Mouse (Mus musculus) inflammation-experienced regulatory T-cells, adult 6 months (primary cell): ENCODE data around the gene Gm48552. TPM values are rescaled to one million over a fixed set of nuclear protein-coding genes. Genes with fewer than 3 reads are reported as not detected.
A peak's percentile ranks its signal among the peaks of the same experiment; 100 is the strongest.

Experiments used
- ATAC-seq: one replicate; pipeline ENCODE4 v1.8.0; 2017
- polyA plus RNA-seq, 3 experiments: library from polyadenylated mRNA; unstranded; fragments of 100-300 nt; shearing (Covaris generic); gene quantifications; one replicate each; pipeline ENCODE4 v1.2.1; 2017

Gene Gm48552
- polyA plus RNA-seq, 3 experiments from 2014 or later: 3.1 TPM; not detected in 2

DNA sequence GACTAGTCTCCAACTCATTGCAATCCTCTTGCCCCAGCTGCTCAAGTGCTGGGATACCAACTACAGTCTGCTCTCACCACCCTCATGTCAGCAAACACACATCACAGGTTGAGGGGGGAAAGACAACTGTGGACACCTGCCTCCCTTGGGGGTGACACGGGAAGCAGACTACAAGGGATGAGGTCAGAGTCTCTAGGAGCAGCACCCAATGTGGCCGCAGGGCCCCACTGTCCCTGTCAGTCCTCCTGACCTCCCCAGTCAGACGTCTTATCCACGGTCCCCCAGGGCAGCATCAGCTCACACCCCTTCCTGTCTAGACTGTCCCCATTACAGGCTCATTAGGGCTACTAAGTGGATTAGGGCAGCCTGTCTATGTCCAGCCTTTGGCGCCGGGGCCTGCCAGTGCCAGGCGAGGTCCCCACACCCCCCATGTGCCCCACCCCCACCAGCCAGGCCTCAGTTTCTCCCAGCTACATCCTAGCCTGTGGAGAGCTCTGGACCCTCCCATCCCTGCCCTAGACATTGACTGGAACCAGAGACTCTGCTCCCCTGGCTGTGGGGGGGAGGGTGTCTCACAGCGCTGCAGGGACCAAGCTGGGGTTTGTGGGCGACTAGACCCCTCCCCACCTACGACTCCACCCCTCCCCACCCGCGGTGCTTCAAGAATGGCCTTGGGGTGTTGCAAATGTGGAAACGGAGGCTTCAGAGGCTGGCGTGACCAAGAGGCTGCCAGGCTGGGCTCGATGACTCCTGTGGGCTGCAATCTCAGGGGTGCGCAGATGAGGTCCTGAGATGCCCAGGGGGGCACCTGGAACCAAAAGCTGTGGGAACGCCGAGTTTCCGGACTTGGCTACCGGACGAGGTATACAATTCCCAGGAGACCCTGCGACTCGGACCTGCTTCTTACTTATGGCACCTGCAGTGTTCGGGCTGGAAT is 18.0 kb downstream of the Gm48552 start:
- no peak for ATAC-seq

- ATAC-seq: peak; percentile 86
These were observed 19.0 kb downstream of the Gm48552 start for GRCm38 (mm10) chr10:81407539-81408423.

DNA sequence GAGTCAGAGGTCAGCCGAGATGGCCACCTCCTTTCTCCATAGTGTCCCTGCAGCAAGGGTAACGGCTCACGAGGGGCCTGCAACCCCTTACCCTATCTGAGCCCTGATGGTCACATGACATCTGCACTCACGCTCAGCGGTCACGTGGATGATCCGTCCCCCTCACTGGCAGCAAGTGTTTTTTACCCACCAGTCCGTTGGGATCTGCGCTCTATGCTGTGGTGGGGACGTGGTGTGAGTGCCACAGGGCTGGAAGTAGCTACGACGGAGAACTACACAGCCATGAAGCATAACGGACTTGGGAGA is 19.6 kb downstream of the Gm48552 start:
- ATAC-seq: no peak

- ATAC-seq: peak; percentile 32
These were observed 20.1 kb downstream of the Gm48552 start for GRCm38 (mm10) chr10:81408871-81409291.

DNA sequence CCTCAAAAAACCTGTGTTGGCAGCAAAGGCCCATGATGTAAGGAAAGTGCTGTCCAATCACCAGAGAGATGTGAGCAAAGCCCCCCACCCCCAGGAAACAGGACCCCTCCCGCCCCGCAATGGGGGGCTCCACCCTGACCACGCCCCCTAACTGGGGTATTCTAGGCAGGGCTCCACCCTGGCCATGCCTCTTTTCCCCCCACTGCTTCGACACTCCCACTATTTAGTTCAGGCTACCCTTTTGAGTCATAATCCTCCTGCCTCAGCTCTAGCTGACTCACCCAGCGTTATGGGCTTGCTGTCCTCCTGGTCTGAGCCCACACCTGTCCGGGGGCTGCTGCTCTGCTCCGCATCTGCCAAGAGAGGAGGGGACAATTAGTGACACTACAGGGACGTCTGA is 20.5 kb downstream of the Gm48552 start:
- ATAC-seq: no peak

- ATAC-seq: no peak
These were observed 21.5 kb downstream of the Gm48552 start for GRCm38 (mm10) chr10:81410350-81410749.

- ATAC-seq: no peak
These were observed 22.2 kb downstream of the Gm48552 start for GRCm38 (mm10) chr10:81410981-81411380.

GRCm38 (mm10) chr10:81411471-81412400 is 22.9 kb downstream of the Gm48552 start:
- no peak for ATAC-seq

DNA sequence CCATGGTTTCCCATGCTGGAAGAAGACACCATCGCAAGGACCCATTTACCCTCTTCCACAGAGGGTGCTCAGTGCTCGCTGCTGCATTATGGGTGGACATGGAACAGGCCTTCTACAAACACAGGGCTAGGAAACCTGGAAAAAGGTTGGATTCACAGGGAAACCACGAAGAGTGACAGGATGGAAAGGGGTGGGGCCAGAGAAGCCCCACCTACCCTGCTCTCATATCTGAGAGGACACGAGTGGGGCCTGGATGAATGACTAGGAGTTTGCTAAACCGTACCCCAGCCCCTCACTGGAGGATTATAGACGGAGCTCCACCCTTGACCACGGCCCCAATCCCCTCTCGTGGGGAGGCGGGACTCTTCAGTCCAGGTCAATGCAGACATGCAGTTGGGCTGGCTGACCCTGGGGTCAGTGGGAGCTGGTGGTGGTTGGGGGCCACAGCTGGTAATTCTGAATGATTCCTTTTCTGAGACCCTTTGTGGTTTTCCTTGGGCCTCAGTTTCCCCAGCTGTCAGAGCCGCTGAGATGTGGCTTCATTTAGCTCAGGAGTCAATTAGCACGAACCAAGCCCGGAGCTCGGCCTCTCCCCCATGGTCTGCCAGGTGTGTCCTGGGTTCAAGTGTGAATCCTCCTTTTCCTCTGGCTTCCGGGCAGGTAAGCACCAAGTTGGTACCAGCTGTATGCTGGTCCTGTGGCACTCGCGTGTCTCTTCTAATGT is 23.9 kb downstream of the Gm48552 start:
- no peak for ATAC-seq

- no peak for ATAC-seq
These were observed 24.8 kb downstream of the Gm48552 start for GRCm38 (mm10) chr10:81413310-81414261.

DNA sequence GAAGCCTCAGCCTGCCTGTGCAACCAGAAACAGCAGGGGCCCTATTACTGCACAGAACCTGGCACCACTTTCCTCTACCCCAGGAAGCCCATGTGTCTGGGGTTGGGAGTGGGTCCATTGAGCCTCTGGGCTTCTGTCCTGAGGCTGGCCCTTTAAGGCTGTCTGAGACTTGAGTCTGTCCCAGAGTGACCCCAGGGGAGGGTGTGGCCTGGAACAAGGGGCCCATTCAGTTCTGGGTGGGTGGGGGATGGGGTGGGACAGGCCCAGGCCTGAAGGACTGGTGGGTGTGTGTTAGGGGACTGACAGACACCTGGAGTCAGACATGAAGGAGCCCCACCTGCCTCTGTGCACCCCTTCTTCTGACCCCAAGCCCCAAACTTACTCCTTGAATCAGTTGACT is 25.9 kb downstream of the Gm48552 start:
- no peak for ATAC-seq

GRCm38 (mm10) chr10:81415146-81415545 is 26.3 kb downstream of the Gm48552 start:
- no peak for ATAC-seq

- ATAC-seq: no peak
These were observed 26.9 kb downstream of the Gm48552 start for GRCm38 (mm10) chr10:81415549-81416310.

GRCm38 (mm10) chr10:81416581-81417226 is 27.9 kb downstream of the Gm48552 start:
- no peak for ATAC-seq

DNA sequence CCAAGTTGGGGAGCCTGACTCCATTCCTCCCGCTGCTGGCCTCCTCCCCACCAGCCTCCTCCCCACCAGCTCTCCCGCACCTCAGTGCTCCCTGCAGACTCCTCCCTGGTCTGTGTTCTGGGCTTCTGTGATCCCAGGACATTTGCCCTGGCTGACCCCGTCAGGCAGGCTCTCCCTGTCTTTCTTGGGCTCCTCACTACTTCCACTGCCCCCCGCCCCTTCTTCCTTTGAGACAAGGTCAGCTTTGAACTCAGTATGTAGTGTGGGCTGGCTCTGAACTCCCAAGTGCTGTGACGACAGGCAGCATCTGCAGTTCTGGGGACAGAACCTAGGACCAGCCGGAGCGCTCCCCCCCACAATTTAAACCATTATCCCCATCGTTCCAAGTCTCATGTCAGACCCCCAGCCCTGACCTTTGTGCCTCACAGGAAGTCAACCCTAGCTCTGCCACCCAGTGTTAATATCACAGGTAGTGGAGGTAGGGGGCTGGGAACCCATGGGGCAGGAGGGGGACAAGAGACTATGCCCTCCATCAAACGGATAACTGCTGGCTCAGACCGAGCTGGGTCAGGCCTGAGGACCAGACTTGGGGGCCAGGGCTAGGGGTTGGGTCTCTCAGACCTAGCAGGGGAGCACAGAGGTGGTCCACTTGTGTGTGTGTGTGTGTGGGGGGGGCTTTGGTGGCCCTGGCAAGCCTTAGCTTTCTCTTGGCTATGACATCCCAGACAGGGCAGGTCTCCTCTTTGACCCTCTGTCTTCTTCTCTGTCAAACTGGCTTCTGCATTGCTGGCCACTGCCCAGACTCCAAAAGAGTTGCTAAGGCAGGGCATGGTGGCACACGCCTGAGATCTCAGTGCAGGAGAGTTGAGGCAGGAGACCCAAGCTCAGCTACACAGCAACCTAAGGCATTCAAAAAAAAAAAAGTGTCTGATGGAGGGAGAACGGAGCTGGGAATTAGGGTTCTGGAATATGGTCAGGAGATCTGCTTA is 28.7 kb downstream of the Gm48552 start:
- ATAC-seq: no peak

GRCm38 (mm10) chr10:81418216-81419070 is 29.6 kb downstream of the Gm48552 start:
- no peak for ATAC-seq
